Mouse (Mus musculus) right cerebral cortex, postnatal 10 days (tissue): ENCODE measurements at regions not wholly inside any gene's neighbourhood (a gene's known extent, or its start where the extent isn't known, plus 50 kb on each side); places are given as distances from the start of the nearest gene placed in this dataset.

ENCODE experiments used
- DNase-seq, 2 experiments: peaks; one replicate each; pipeline ENCODE4 v3.0.0; 2021; ENCODE audit warnings: low spot score in 2 of 2

DNA sequence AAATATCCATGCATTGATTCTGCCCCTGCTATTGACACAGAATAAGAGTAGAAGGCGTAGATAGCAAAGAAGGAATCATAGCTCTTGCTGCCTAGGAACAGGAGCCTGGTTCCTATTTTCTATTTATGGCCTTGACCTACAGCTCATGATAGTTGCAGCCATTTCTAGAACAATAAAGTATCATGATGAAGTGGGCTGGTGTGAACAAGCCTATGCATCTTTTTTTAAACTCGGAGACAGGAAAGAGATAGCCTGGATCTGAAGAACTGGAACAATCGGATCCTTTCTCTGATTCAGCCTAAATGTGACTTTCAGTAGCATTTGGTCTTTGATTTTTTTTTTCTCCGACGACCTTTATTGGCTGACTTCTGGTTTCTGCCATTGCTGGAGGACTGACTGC is 541.4 kb downstream of the Galc start:
- DNase-seq, result no peak
